Mouse (Mus musculus): ENCODE data around the gene Rad54l. TPM values are rescaled to one million over a fixed set of nuclear protein-coding genes. Genes with fewer than 3 reads are reported as not detected.

Gene Rad54l
- 1 to 10 TPM; 5.3 to 6.6 TPM for total RNA-seq (2021)
- long read RNA-seq, experiment 1, partial matches to known transcripts, result 0 of 7 reads
- long read RNA-seq, experiment 1, other reads (novel, unspliced or antisense), result 7 of 7 reads
- long read RNA-seq, experiment 2, partial matches to known transcripts, result 1 of 5 reads
- long read RNA-seq, experiment 2, other reads (novel, unspliced or antisense), result 2 of 5 reads

- DNase-seq (ENCODE audit: low spot score in 2 of 2), result peak; percentile 64 to 81
Observed at GRCm38 (mm10) chr4:116123602-116124519, at the start of gene Rad54l, which contains the start of gene Pomgnt1. Rad54l (minus strand) TSS chr4:116123690. Pomgnt1 (plus strand) TSS chr4:116123840.

DNA sequence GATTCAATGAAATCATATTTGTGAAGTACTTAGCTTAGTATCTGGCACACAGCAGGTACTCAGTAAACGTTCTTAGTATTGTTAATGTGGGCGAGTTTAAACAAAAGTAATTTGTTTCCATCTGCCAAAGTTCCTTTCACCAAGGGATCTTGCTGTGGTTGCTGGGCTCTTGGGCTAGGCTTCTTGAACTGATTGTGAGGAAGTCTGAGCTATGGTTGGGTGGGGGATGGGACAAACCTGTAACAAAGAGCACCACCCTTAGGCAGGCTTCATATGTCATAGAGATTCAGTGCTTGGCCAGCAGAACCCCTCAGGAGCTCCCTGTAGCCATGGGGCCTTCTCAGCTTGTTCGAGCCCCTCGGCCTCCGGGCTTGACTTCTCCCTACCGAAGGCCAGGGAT is 49.6 kb upstream of the Rad54l start, which contains the start of the genes 1700042G07Rik and Gm49337:
Gene 1700042G07Rik, plus strand, starts transcription at position 301 of the 400 bp plus-strand sequence.
Gene Gm49337, plus strand, starts transcription at position 313 of the 400 bp plus-strand sequence.
- no peak for DNase-seq (ENCODE audit: low spot score in 2 of 2)

GRCm38 (mm10) chr4:116169353-116169672 is 45.8 kb upstream of the Rad54l start:
- no peak for DNase-seq (ENCODE audit: low spot score in 2 of 2)

DNA sequence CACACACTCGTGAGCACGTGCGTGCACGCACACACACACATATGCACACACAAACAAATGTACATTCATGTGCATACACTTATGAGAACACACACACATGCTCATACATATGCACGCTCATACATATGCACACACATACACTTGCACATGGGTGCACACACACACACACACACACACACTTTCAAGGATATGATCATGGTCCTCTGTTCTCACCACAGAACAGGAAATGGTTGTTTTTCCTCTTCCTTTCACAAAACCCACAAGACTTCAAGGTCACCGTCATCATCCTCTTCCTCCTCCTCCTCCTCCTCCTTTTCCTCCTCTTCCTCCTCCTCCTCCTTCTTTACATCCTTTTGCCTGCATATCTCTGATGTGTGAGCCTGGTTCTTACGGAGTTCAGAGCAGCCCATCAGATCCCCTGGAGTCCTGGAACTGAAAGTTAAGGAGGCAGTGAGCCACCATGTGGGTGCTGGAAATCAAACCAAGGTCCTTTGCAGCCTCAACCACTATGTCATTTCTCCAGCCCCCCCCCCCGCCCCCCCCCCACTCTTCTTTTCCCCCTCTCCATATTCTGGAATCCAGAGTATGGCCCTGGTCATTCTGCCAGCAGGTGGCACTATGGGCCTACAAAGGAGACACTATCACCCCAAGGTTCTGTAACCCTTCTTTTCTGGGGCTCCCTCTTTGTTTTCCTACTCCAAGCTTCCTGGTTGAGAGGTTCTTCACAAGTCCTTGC is 45.3 kb upstream of the Rad54l start:
- DNase-seq (ENCODE audit: low spot score in 2 of 2), result peak; percentile 39 to 71

- DNase-seq (ENCODE audit: low spot score in 2 of 2), result no peak
Observed at GRCm38 (mm10) chr4:116167404-116167803, 43.9 kb upstream of the Rad54l start, which contains the start of gene Tspan1. Tspan1 (minus strand) TSS chr4:116167601.

DNA sequence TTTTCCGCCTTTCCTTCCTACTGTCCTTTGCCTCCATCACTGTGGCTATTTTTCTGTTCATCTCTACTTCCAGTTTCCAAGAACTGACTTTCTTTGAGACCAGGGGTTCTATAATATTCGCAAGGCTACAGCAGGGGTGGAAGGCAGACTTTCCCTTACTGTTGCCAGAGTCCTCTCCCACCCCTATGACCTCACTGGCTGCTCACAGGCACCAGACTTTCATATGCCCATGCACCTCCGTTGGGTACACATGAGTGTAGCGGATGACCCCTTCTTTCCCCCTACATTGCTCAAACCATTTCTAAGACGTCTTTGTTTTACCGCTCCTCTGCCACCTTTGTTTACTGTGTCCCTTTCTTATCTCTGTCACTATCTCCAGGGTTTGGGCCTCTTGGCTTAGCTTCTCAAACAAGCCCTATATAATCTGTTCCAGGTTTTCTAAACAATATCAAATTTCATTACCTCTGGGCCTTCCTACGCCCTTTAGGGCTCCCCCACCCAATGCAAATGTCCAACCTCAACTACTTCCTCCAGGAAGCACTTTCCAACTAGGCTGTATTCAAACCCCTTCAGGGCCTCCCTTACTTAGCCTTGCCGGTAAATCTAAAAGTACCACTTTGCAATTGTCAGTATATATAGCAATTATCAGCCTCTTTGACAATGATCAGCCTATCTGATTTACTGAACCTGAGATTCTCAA is 42.4 kb upstream of the Rad54l start:
- no peak for DNase-seq (ENCODE audit: low spot score in 2 of 2)

GRCm38 (mm10) chr4:116164759-116165554 is 41.5 kb upstream of the Rad54l start:
- no peak for DNase-seq (ENCODE audit: low spot score in 2 of 2)

- DNase-seq (ENCODE audit: low spot score in 2 of 2), result no peak
Observed at GRCm38 (mm10) chr4:116162142-116162541, 38.7 kb upstream of the Rad54l start.

DNA sequence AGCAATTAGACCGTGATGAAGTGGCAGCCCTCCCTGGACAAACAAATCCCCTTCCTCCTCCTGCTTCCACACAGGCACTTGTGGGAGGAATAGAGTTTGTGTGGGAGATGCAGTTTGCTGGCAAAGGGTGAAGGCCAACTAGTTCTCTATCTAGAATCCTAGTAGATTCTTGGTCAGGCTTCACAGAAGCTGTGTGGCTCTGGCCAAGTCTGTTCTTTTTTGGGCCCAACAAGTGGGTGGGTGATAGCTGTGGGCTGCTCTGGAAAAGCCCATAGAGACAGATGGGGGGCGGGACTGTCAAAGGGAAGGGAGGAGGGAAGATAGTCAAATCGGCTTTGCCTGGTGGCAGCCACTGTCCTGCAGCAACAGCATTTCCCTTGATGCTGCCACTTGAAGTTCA is 37.3 kb upstream of the Rad54l start:
- no peak for DNase-seq (ENCODE audit: low spot score in 2 of 2)

GRCm38 (mm10) chr4:116159912-116160311 is 36.4 kb upstream of the Rad54l start:
- no peak for DNase-seq (ENCODE audit: low spot score in 2 of 2)

GRCm38 (mm10) chr4:116157882-116158281 is 34.4 kb upstream of the Rad54l start:
- DNase-seq (ENCODE audit: low spot score in 2 of 2), result no peak

DNA sequence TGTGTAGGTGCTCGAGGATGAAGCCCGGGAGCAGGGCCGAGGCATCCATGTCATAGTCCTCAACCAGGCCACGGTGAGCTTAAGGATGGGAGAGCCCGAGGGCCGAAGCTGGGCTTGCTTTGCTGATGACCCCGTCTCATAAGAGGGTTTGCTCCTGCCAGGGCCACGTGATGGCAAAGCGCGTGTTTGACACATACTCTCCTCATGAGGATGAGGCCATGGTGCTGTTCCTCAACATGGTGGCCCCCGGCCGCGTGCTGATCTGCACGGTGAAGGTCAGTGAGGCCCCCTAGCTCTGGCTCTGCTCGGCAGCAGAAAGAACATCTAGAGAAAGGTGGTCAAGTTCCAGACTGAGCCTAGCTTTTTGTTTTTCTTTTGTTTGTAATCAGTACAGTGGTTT is 29.2 kb upstream of the Rad54l start:
- no peak for DNase-seq (ENCODE audit: low spot score in 2 of 2)

DNA sequence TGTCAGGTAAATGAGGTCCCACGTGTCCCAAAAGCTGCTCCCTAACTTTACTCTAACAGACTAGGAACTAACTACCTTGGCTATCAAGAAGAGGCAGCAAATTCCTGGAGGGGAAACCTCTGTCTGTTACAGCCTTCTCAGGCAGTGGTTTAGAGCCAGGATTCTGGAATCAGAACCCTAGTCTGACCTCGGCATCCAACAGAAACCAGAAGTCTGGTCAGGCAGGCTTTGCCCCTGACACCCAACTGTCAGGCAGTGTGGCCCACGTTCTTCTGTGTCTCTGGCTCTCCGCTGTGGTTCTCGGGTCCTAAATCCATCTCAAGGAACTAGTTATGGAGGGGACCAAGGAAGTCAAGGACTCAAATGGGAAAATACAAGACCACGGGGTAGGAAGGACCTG is 27.7 kb upstream of the Rad54l start, which contains the start of gene Lurap1:
Gene Lurap1, minus strand, starts transcription at position 101 of the 400 bp plus-strand sequence.
- DNase-seq (ENCODE audit: low spot score in 2 of 2), result no peak

GRCm38 (mm10) chr4:116150862-116151221 is 27.4 kb upstream of the Rad54l start:
- no peak for DNase-seq (ENCODE audit: low spot score in 2 of 2)

GRCm38 (mm10) chr4:116150156-116150861 is 26.8 kb upstream of the Rad54l start:
- DNase-seq (ENCODE audit: low spot score in 2 of 2), result peak; percentile 53 to 76

- DNase-seq (ENCODE audit: low spot score in 2 of 2), result no peak
Observed at GRCm38 (mm10) chr4:116149812-116150155, 26.3 kb upstream of the Rad54l start.

GRCm38 (mm10) chr4:116143891-116144717 is 20.6 kb upstream of the Rad54l start:
- peak; percentile 51 to 64 for DNase-seq (ENCODE audit: low spot score in 2 of 2)

DNA sequence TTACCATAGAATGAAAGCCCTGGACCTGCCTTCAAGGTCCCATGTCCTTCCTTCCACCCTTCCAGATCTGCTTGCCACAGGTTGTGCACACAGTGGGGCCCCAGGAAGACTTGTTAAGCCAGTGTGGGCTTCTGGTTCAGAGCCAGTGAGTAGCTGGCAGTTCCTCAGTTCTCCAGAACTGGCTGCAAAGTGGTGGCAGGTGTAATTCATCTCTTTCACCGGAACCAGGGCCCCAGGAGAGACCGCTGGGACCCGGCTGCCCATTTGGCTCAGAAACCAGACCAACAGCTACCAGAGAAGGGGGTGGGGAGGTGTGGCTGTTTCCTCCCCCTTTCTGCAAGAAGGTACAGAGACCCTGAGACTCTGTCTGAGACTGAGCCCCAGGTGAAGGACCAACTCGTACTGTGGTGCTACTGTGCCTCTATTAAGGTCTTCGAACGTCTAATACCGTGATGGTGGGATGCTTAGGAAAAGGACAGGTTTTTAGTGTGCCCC is 19.9 kb upstream of the Rad54l start:
- no peak for DNase-seq (ENCODE audit: low spot score in 2 of 2)

All from gastrocnemius, postnatal 4 days (tissue).